Mouse (Mus musculus) testis, adult 2 months (tissue): ENCODE data around the gene Polr1e.

Experiments
- CTCF ChIP-seq: fragments of 200-500 bp; IDR thresholded peaks from 2 replicates; pipeline ENCODE4 v1.5.1; 2012; ENCODE audit warnings: low read depth, mild to moderate bottlenecking, inconsistent platforms, low read length, moderate library complexity; ENCODE audit not compliant: control insufficient read depth, insufficient read depth, insufficient replicate concordance
- POLR2A ChIP-seq: fragments of 200-500 bp; IDR thresholded peaks from 2 replicates; pipeline ENCODE4 v1.6.1; 2012; ENCODE audit warnings: low read depth, mild to moderate bottlenecking, inconsistent platforms, low read length, moderate library complexity; ENCODE audit not compliant: control insufficient read depth

DNA sequence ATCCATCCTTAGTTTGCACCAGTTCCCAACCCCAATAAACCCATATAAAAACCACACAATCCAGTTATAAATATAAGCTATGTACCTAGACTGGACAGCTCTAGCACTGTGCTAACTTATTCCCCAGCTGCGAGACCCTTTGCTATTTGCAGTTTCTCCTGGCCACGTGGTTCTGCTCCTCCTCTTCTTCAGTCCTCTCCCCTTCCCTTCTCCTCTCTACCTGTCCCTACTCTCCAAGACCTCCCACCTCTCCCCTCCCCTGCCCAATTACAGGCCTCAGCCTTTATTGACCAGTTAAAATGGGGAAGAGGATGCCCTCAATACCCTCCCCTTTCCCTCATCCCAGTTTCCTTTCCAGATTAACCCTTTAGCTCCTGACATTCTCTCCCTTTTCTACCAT, 4.8 kb upstream of the Polr1e start:
- TF ChIP-seq POLR2A: no peak
- TF ChIP-seq CTCF: no peak
